Mouse (Mus musculus) layer of hippocampus, adult 8-10 months (tissue): ENCODE data around the gene Unc93a2. TPM values are rescaled to one million over a fixed set of nuclear protein-coding genes. Genes with fewer than 3 reads are reported as not detected.
"Not testable (repeated sequence)": the region's sequence is repeated elsewhere in the genome, so short reads cannot be mapped to it uniquely, and the experiment has no call there.

Source experiments
- DNase-seq, 2 experiments: peaks; one replicate each; pipeline ENCODE4 v3.0.0; 2022; ENCODE audit warnings: low spot score in 2 of 2
- total RNA-seq, 4 experiments: library from RNA; stranded (reverse); gene quantifications; 2 replicates each; pipeline ENCODE4 v1.2.4; 2022

The Unc93a2 gene
- total RNA-seq: not detected

DNA sequence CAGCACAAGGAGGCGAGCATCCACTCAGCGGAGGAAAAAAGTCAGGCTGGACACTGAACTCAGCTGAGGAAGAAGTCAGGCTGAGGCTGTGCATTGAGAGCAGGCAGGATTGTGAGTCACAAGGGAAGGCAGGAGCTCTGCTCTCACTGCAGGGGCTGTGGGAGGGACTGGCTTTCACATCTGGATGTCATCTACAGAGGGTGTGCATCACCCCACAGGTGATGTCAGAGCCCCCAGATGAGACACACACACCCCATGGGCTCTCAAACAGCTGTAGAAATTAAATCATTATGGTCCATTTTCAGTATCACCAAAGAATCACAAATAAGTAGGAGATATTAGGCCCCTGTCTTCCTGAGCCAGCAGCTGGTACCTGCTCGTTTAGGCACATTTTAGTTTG is at the start of gene Unc93a2:
Gene Unc93a2, minus strand, starts transcription at position 101 of the 400 bp plus-strand sequence.
- DNase-seq: not testable (repeated sequence)

DNA sequence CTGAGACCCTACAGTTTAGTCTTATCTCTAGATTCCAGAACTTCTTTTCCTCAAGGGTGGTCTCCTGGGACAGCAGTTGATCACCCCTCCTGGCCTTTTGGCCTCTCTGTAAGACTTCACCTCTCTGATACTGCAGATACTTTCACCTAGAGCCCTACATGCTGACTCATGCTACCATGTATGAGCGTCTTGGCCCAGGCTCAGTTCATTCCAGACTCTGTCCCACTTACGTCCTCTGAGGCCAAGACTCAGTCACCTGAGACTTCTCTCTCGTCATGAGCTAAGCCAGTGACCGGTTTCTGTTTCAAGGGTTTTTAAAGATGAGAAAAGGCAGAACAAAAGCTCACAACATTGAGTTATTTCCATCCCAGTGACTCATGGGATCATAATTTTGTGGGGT is 48.9 kb upstream of the Unc93a2 start:
- DNase-seq: not testable (repeated sequence)

DNA sequence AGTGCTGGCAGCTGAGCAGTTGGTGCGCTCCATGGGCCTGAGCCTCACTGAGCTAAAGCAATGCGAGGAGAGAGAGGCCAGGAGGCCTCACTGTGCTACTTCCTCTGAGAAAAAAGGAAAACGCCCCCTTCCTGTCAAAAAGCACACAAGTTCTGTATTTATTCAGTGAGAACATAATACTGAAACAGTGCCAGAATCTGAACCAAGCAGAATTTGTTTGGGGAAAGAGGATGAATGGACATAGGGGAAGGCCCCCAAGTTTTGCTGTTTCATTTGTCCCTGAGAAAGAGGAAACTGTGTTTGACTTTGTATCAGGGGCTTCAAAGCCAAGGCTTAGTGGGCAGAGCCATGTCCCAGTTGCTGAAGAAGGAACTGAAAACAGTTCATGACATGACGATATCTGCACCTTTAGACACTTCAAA is 45.0 kb upstream of the Unc93a2 start:
- not testable (repeated sequence) for DNase-seq

DNA sequence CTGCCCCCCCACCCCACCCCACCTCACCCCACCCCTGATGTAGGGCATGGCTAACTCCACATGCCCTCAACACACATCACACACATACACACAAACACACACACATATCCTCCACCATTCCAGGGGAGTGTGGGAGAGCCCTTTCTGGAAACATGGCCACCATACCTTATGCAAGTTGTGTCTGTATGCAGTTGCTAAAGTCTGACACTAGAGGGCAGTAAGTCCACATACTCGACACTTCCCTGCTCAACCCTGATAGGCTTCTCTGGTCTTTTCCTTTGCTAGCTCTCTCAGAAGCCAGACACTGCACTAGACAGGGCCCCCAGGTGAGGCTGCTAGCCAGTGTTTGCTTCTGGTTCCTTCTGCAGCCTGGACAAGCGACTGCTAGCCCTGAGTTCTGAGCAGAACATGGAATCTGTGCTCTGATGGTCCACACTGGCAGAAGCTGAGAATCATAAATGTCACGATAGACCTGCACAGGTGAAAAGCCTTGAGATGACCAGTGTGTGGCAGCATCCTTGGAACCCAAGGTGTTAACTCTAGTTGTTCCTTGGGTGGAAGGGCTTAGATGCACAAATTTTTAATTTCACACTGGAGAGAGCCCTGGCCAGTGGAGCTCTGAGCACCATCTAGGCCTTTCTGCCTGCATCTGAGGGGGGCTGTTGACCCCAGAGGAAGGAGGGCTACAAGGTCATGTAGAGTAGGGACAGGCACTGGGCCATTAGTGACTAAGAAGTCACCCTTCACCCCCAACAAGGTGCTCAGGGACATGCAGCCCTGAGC is 35.1 kb upstream of the Unc93a2 start:
- DNase-seq: peak in 1 of 2 experiments; percentile 21

DNA sequence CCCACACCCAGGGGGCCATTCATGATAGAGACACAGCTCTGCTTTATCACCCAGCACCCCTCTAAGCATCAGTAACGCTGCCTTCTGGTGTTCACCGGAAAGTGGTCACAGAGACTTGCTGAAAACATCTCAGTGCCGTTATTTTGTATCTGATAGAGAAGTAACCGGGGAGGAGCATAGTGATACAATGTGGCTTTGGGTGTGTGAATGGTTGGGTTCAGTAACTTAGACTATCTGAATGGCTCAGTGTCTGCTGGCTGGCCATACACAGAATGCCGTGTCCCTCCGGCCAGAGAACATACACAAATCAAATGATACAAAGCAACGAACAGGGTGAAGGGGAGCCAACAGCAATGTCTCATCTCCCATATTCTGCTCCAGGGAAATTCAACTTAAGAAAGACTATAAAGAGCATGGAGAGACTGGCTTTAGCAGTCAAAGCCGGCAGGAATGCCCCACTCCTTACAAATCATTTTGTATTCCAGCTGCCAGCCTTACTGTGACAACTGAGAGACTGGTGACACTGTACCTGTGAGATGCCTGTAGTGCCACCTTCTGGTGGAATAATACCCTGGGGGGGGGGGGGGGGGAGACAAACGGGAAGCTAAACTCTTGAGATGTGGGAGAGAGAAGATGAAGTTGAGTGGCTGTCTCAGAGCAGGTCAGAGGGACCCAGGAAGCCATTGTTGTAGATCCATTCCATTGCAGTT is 29.5 kb upstream of the Unc93a2 start:
- not testable (repeated sequence) for DNase-seq

DNA sequence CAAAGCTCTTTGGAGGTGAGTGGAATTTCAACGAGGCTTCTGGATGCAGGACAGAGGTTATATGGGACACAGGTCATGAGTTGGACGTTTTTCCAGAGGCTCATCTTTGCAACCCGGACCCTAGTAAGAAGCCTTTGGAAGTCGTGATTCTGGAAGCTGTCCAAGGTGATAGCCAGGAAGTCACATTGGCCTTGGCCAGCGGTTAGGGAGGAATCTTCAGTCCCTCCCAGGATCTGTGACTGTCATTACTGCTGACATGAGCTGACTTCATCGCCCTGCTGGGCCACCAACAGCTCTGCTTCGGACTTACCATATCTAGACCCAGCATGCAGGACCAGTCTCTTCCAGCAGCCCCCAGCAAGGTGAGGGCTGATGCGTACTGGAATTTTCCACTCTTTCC is 28.1 kb upstream of the Unc93a2 start:
- DNase-seq: not testable (repeated sequence)

DNA sequence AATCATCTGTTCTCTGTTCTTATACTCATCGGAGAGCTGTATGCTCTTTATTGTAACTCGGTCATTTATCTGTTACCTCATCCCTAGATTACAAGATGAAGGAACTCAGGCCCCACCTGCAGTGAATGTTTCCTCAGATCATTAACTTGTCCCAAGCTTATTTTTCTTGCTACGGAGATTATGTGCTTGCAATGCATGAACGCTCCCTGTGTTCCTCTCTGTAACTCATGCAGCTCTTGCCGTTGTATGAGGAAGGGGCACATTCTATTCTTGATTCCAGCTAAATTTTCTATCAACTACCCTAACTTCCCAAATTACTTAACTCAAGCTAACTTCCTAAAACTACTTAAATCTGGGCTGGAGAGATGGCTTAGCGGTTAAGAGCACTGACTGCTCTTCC is 14.5 kb upstream of the Unc93a2 start:
- DNase-seq: not testable (repeated sequence)

DNA sequence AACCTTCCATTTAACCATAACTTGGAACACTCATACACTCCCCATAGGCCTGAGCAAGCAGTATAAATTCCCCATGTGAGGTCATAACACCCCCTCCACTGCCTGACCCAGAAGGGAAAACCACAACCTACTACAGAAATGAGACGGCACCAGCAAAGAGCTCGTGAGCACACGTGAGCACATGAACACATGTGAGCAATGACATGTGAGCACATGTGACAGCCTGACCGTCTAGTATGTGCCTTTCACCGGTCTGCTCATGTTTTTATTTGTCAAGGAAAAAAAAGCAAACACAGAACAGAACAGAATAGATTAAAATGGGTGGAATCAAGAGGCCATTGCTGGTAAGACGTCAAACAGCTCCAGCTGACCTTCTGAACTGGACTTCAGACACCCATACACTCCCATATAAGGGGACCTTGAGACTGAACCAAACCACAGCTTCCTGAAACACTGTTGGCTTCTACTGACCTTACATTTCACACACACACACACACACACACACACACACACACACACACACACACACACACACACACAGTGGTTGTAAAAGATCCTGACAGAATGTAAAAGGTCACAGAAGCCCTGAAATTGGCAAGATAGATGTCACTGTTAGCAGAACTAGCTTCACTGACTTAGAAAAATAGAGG is 13.1 kb upstream of the Unc93a2 start:
- not testable (repeated sequence) for DNase-seq

DNA sequence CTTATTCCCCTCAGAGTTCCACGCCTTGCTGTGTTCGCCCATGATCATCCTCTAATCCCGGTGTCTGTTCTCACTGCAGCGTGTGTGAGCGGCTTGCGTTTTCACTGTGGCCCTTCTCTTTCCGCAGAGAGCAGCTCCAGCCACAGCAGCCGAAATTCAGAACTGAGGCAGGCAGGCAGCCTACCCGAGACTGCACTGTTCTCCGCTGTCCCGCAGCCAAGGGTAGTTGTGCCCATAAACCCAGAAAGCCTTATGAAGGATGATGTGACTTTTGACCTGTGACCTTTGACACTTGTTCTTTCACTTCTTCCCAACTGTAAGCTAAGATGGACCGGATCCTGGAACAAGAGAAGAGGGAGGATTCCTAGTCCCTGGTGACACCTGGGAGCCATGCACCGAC is 11.8 kb upstream of the Unc93a2 start:
- DNase-seq: not testable (repeated sequence)

DNA sequence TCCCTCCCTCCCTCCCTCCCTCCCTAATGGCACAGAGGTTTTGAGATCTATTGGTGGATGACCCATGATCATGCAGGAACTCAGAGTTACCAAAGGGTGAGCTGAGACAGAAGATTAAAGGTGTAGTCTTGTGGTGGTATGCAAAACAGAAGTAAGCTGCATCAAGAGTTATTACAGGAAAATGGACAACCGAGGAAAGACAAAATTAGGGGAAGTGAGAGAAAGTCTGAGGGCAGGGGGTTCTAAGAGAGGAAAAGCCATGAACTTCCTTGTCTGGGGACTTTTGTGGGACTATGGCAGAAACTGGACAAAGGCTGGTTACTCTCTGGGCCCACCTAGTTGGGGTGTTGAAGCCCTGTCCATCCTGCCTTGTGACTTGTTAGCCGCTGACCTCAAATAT is 11.0 kb upstream of the Unc93a2 start:
- not testable (repeated sequence) for DNase-seq

DNA sequence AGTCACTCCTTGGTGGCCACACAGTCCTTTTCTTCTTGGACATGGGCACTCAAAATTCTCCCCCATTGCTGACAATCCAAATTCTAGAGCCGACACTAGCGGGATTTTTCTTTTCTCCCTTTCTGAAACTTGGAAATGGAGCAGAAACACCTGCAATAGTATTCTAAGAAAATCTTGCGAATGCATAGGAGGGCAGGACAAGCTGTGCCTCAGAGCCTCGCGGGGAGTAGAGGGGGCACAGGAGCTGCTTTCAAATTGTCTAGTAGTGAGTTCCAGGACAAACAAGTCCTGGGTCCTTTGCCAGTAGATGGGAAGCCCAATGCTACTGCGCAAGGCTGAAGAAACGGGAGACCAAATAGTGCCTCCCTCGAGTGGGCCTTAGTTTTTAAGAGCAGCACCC is 10.4 kb upstream of the Unc93a2 start:
- not testable (repeated sequence) for DNase-seq

DNA sequence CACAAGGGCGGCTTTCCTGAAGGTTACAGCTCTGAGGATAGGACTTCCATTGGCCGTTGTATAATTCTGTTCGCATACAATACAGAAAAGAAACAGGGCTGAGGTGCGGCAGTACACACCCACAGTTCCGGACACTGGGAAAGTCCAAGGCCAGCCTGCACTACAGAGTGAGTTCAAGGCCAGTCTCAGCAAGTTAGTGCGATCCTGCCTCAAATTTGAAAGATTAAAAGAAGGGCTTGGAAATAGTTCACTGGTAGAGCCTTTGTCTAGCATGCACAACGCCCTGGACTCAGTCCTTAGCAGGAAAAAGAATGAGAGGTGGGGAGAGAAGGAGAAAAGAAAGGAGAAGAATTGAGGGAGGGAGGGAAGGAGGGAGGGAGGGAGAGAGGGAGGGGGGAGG is 9.9 kb upstream of the Unc93a2 start:
- not testable (repeated sequence) for DNase-seq

DNA sequence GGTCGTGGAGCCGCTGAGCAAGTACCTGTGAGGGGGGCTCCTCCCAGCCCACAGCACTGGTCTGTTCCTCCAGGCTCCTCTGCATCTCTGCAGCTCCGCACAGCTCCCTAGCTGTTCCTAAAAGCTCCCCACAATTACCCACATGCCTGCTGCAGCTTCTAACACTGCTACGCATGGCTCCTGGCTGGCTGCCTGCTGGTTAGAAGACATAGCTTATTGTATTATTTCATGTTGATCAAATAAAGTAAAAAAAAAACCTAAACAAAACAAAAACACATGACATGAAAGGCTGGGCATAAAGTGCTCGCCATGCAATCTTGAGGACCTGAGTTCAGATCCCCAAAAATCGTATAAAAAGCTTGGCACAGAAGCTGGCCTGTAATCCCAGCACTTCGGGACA is 4.6 kb upstream of the Unc93a2 start:
- peak in 1 of 2 experiments; percentile 45 for DNase-seq

DNA sequence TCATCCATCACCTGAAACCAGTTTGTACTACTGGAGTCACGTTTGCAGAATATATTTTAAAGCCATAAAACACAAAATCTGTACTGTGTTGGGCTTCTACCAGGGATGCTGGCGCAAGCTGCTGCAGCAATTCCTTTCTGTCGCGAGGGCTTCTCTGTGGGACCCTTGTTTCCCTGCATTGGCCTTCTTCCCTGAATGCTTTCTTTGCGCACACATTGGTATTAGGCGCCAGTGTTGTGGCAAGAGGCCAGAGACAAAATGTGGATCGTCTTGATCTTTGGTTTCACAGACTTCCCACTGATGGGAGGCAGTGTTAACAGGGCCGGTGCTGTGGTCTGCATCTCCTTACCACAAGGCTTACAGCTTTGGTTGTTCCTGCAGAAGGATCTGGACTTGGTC is 3.7 kb upstream of the Unc93a2 start:
- DNase-seq: not testable (repeated sequence)

DNA sequence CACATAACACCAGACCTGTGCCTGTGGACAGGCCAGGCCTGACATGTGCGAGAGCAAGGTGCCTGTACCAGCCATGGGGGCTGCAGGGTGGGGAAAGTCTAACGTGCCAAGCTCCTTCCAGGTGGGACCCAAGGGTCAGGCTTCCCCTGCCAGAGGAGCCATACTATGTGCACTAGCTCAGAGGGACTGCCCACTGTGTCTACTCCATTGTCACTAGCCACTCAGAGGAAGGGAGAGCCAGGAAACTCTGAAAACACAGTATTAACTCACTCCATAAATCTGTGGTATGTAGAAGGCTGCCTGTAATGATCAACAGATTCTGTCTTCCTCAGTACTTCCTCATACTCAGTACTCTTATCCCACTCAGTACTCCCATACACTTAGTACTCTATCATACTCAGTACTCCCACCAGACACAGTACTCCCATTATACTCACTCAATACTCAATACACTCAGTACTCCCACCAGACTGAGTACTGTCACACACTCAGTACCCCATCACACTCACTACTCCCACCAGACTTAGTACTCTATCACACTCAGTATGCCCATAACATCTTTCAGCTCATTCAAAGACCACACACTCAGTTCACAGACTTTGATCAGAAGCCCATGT is 3.2 kb upstream of the Unc93a2 start:
- DNase-seq: not testable (repeated sequence)

DNA sequence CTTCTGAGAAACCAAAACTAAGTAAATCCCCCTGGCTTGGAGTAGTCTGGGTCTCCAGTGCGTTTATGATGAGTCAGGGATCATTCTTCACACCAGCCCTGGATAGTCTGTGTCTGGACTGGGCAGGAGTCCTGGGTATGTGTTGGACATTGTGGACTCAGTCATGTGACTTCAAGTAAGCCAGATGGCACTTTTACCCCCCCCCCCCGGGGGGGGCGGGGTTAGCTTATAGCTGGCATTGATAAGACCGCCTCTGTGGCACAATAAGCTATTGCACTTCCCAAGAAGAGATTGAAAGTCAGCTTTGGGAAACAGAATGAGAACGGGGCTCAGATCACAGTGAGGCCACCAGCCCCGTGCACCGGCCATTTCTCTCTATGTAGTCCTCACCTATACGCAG is 752 bp upstream of the Unc93a2 start:
- not testable (repeated sequence) for DNase-seq

DNA sequence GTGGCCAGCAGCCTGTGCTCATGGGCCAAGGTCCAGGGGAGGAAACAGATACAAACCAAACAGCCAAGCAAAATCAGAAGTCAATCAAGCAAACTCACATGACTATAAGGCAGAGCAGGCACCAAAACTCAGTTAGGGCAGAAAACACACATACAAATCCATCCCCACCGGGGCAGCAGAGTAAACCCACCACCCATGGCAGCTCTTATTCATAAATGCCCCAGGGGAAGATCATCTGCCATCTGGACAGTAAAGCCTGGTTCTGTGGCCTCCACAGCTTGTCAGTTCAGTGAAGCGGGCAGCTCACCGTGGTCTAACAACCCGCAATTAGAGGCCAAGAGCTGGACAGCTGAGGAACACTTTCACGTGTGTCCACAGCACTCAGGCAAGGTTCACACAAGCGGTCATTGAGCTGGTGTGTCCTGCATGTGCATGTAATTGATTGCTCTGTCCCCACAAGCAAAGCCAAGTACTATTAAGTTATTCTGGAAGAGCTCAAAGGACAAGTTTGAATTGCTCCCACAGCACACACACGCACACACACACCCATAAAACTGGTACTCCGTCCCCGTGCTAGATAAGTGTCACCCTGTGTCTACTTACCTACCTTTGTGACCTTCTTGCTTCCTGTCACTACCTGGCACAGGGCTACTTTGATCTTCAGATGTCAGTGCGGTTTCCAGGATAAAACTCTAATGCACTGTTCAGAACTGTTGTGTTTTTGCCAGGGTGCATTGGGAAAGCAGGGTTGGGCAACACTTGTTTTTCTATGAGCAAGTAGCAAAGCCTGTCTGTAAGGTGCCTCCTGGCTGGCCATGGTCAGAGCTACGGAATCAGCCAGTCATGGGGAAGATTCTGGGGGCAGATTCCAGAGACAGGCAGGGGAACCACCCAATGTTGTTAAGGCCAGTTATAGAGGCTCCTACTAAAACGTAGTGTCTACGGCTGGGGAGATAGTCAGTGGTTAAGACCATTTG is 1.8 kb downstream of the Unc93a2 start:
- not testable (repeated sequence) for DNase-seq

DNA sequence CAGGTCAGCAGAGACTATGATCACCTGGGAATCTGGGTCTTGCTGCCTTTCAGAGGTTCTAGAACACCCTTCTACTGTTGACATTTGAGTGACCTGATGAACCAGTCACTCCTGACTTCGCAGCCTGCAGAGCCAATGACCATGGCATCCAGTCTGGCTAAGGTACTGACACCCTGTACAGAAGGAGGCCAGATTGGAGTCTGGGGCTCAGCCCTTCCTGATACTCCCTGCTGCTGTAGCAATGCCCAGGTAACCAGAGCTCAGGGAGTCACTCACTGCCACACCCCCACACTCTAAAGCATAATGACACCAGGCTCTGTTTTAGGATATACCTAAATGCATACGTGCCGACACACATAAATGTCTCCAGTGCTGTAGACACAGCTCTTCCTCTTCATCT is 2.6 kb downstream of the Unc93a2 start:
- not testable (repeated sequence) for DNase-seq

DNA sequence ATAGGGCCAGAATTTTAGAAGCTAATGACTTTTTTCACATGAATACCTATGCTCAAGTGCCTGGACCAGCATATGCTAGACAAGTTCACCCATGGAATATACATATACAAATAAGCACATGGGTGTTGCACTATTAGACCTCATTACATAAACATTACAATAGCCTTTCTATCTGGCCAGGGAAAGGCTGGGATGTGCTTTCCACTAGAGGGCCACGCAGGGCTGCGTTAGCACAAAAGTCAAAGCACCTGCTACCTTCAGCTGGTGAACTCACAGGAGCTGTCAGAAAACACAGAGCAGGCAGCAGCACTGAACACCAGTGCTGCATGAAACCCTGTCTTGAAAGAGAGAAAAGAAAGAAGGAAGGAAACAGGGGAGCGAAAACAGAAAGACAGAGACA is 7.4 kb downstream of the Unc93a2 start:
- DNase-seq: not testable (repeated sequence)

DNA sequence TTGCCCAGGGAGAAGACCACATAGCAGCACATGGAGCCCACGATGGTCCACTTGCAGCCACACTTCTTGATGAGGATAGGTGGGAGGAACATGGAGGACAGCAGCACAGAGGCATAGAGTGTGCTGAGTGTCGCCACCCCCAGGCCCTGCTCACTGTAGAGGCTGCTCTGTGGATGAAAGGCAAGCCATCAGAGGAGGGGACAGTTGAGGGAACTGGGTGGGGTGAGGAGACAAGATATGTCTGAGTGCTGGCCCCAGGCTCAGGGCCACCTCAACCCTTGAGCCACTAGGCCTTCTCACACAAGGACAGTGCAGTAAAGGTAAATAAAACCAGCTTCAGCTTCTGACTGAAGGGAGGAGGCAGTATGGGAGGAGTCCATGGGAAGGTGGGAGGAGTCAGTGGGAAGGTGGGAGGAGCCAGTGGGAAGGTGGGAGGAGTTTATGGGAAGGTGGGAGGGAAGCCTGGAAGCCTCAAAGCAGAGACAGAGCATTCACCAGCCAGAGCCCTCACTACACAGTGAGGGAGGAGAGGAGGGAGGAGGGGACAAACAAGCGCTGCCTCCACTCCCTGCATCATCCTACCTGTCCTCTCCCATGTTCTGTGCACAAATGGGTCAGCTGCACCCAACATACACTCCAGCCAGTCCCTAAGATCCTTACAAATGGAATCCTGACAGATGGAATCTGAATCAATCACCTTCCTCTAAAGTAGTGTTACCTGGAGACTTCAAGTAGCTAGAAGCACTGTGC is 8.1 kb downstream of the Unc93a2 start:
- DNase-seq: not testable (repeated sequence)
